Mouse (Mus musculus) liver, embryonic 18 days (tissue): Measurements from ENCODE around the gene Anapc13. TPM values are rescaled to one million over a fixed set of nuclear protein-coding genes. Genes with fewer than 3 reads are reported as not detected.

Experiments used
- polyA plus RNA-seq: library from polyadenylated mRNA; depleted of rRNA; stranded (reverse); fragments of >200 nt; gene quantifications from 2 replicates; pipeline ENCODE4 v1.2.3, GENCODE M21; 2012; rRNA removed

Anapc13 gene
- 95.8 and 115 TPM in 2 replicates for polyA plus RNA-seq

GRCm38 (mm10) chr9:102625983-102626838 is at the start of gene Anapc13, which contains the start of gene Cep63:
Gene Anapc13 (plus strand): TSS chr9:102626296.
Gene Cep63 (minus strand): TSS chr9:102626534.

Other genes with a start within 250 kb of the Anapc13 start
- gene Ky, start 120.5 kb upstream of the Anapc13 start, polyA plus RNA-seq = under 0.01 TPM in 1 of 2 replicates, not detected in the other
- 6.3 and 7.0 TPM in 2 replicates for gene Cep63, start 238 bp downstream of the Anapc13 start, polyA plus RNA-seq
- gene Amotl2, start 90.4 kb downstream of the Anapc13 start, polyA plus RNA-seq = 5.7 and 6.5 TPM in 2 replicates
- 12.7 and 12.8 TPM in 2 replicates for gene Ryk, start 208.6 kb downstream of the Anapc13 start, polyA plus RNA-seq